Mouse (Mus musculus): Measurements from ENCODE around the gene Tns3. TPM values are rescaled to one million over a fixed set of nuclear protein-coding genes. Genes with fewer than 3 reads are reported as not detected.

The Tns3 gene
- polyA plus RNA-seq, 1 experiment from 2014 or later, result 18.7 TPM

GRCm38 (mm10) chr11:8568829-8569228 lies 95.5 kb downstream of the Tns3 start:
- no peaks in the 10 kb centered on the region for H3K27me3 ChIP-seq (replicated peaks; ENCODE audit: control insufficient read depth, insufficient read depth, low read length)
- no peak overlapping the region for H3K4me3 ChIP-seq (ENCODE audit: low read length)
- H3K36me3 ChIP-seq (ENCODE audit: control insufficient read depth, insufficient read depth, low read length), result peaks cover 5% of the 10 kb centered on the region
- no peak overlapping the region for H3K27ac ChIP-seq (ENCODE audit: low read length)
- peaks cover 11% of the 10 kb centered on the region for H3K4me1 ChIP-seq (ENCODE audit: control insufficient read depth, insufficient read depth, low read length)
- WGBS, result 55% methylated on average over 7 of the region's 7 CpGs
- no peak overlapping the region for H3K4me2 ChIP-seq (ENCODE audit: low read depth, low read length)
- ATAC-seq, result no peak
- H3K9me3 ChIP-seq (ENCODE audit: control insufficient read depth, low read length), result no peaks in the 10 kb centered on the region
- no peak overlapping the region for H3K9ac ChIP-seq (ENCODE audit: low read depth, low read length)

GRCm38 (mm10) chr11:8566250-8566853 lies 98.0 kb downstream of the Tns3 start:
- Histone ChIP-seq H3K9ac (ENCODE audit: low read depth, low read length) (no peak overlapping the region), H3K36me3 (ENCODE audit: control insufficient read depth, insufficient read depth, low read length) (peaks cover 5% of the 10 kb centered on the region), H3K27me3 (replicated peaks; ENCODE audit: control insufficient read depth, insufficient read depth, low read length) (no peaks in the 10 kb centered on the region), H3K4me2 (ENCODE audit: low read depth, low read length) (no peak overlapping the region), H3K9me3 (ENCODE audit: control insufficient read depth, low read length) (no peaks in the 10 kb centered on the region), H3K4me1 (ENCODE audit: control insufficient read depth, insufficient read depth, low read length) (peaks cover 5% of the 10 kb centered on the region), H3K4me3 (ENCODE audit: low read length) (no peak overlapping the region), H3K27ac (ENCODE audit: low read length) (no peak overlapping the region)
- WGBS, result 80% methylated on average over 3 of the region's 3 CpGs
- ATAC-seq, result no peak

GRCm38 (mm10) chr11:8558761-8559282 lies 105.5 kb downstream of the Tns3 start:
- peak; percentile 74 for ATAC-seq
- peaks cover 19% of the 10 kb centered on the region for H3K4me1 ChIP-seq (ENCODE audit: control insufficient read depth, insufficient read depth, low read length)
- H3K4me2 ChIP-seq (ENCODE audit: low read depth, low read length), result no peak overlapping the region

GRCm38 (mm10) chr11:8558258-8558657 lies 106.1 kb downstream of the Tns3 start:
- peak; percentile 28; the same call in 1 of the 2 replicates for ATAC-seq
- H3K4me3 ChIP-seq (ENCODE audit: low read length), result no peak overlapping the region
- H3K27ac ChIP-seq (ENCODE audit: low read length), result peak overlapping the region; percentile 36; the same call in 1 of the 2 replicates
- H3K27me3 ChIP-seq (replicated peaks; ENCODE audit: control insufficient read depth, insufficient read depth, low read length), result no peaks in the 10 kb centered on the region
- WGBS, result 83% methylated on average over 9 of the region's 9 CpGs
- no peak overlapping the region for H3K4me2 ChIP-seq (ENCODE audit: low read depth, low read length)
- peak overlapping the region; percentile 39; the same call in 1 of the 2 replicates for H3K9ac ChIP-seq (ENCODE audit: low read depth, low read length)
- peaks cover 19% of the 10 kb centered on the region for H3K4me1 ChIP-seq (ENCODE audit: control insufficient read depth, insufficient read depth, low read length)
- no peaks in the 10 kb centered on the region for H3K36me3 ChIP-seq (ENCODE audit: control insufficient read depth, insufficient read depth, low read length)
- no peaks in the 10 kb centered on the region for H3K9me3 ChIP-seq (ENCODE audit: control insufficient read depth, low read length)

More at GRCm38 (mm10) chr11:8558761-8559282, 105.5 kb downstream of the Tns3 start:
- Histone ChIP-seq H3K27me3 (replicated peaks; ENCODE audit: control insufficient read depth, insufficient read depth, low read length) (no peaks in the 10 kb centered on the region), H3K9me3 (ENCODE audit: control insufficient read depth, low read length) (no peaks in the 10 kb centered on the region), H3K4me3 (ENCODE audit: low read length) (no peak overlapping the region), H3K36me3 (ENCODE audit: control insufficient read depth, insufficient read depth, low read length) (no peaks in the 10 kb centered on the region), H3K27ac (ENCODE audit: low read length) (no peak overlapping the region; the same call in 1 of the 2 replicates), H3K9ac (ENCODE audit: low read depth, low read length) (no peak overlapping the region)
- WGBS, result 59% methylated on average over 12 of the region's 12 CpGs

- Histone ChIP-seq H3K9me3 (ENCODE audit: control insufficient read depth, low read length) (no peaks in the 10 kb centered on the region), H3K4me1 (ENCODE audit: control insufficient read depth, insufficient read depth, low read length) (peaks cover 19% of the 10 kb centered on the region), H3K27me3 (replicated peaks; ENCODE audit: control insufficient read depth, insufficient read depth, low read length) (no peaks in the 10 kb centered on the region), H3K4me3 (ENCODE audit: low read length) (no peak overlapping the region), H3K36me3 (ENCODE audit: control insufficient read depth, insufficient read depth, low read length) (peaks cover 4% of the 10 kb centered on the region; the same call in 1 of the 2 replicates), H3K9ac (ENCODE audit: low read depth, low read length) (no peak overlapping the region), H3K27ac (ENCODE audit: low read length) (no peak overlapping the region), H3K4me2 (ENCODE audit: low read depth, low read length) (no peak overlapping the region)
- WGBS, result 62% methylated on average over 9 of the region's 9 CpGs
- ATAC-seq, result no peak
These were observed 107.3 kb downstream of the Tns3 start for GRCm38 (mm10) chr11:8557006-8557405.

- Histone ChIP-seq H3K9me3 (ENCODE audit: control insufficient read depth, low read length) (no peaks in the 10 kb centered on the region), H3K27ac (ENCODE audit: low read length) (no peak overlapping the region), H3K36me3 (ENCODE audit: control insufficient read depth, insufficient read depth, low read length) (peaks cover 9% of the 10 kb centered on the region), H3K9ac (ENCODE audit: low read depth, low read length) (no peak overlapping the region), H3K4me1 (ENCODE audit: control insufficient read depth, insufficient read depth, low read length) (peaks cover 3% of the 10 kb centered on the region; the same call in 1 of the 2 replicates), H3K27me3 (replicated peaks; ENCODE audit: control insufficient read depth, insufficient read depth, low read length) (no peaks in the 10 kb centered on the region), H3K4me3 (ENCODE audit: low read length) (no peak overlapping the region), H3K4me2 (ENCODE audit: low read depth, low read length) (no peak overlapping the region)
- WGBS, result 86% methylated on average over 5 of the region's 5 CpGs
- ATAC-seq, result no peak
These were observed 112.6 kb downstream of the Tns3 start for GRCm38 (mm10) chr11:8551710-8552109.

GRCm38 (mm10) chr11:8547661-8548060 lies 116.7 kb downstream of the Tns3 start:
- 72% methylated on average over 5 of the region's 5 CpGs for WGBS
- H3K36me3 ChIP-seq (ENCODE audit: control insufficient read depth, insufficient read depth, low read length), result peaks cover 19% of the 10 kb centered on the region
- ATAC-seq, result no peak

GRCm38 (mm10) chr11:8545798-8546197 lies 118.5 kb downstream of the Tns3 start:
- WGBS, result 94% methylated on average over 1 of the region's 1 CpGs
- peaks cover 16% of the 10 kb centered on the region for H3K36me3 ChIP-seq (ENCODE audit: control insufficient read depth, insufficient read depth, low read length)

More at GRCm38 (mm10) chr11:8547661-8548060, 116.7 kb downstream of the Tns3 start:
- H3K9me3 ChIP-seq (ENCODE audit: control insufficient read depth, low read length), result no peaks in the 10 kb centered on the region
- H3K27me3 ChIP-seq (replicated peaks; ENCODE audit: control insufficient read depth, insufficient read depth, low read length), result no peaks in the 10 kb centered on the region
- H3K4me1 ChIP-seq (ENCODE audit: control insufficient read depth, insufficient read depth, low read length), result no peaks in the 10 kb centered on the region
- H3K4me3 ChIP-seq (ENCODE audit: low read length), result no peak overlapping the region
- H3K9ac ChIP-seq (ENCODE audit: low read depth, low read length), result no peak overlapping the region
- no peak overlapping the region for H3K4me2 ChIP-seq (ENCODE audit: low read depth, low read length)
- H3K27ac ChIP-seq (ENCODE audit: low read length), result no peak overlapping the region

GRCm38 (mm10) chr11:8544355-8544754 lies 120.0 kb downstream of the Tns3 start:
- Histone ChIP-seq H3K4me1 (ENCODE audit: control insufficient read depth, insufficient read depth, low read length) (no peaks in the 10 kb centered on the region), H3K4me3 (ENCODE audit: low read length) (no peak overlapping the region), H3K9me3 (ENCODE audit: control insufficient read depth, low read length) (no peaks in the 10 kb centered on the region), H3K9ac (ENCODE audit: low read depth, low read length) (no peak overlapping the region), H3K27me3 (replicated peaks; ENCODE audit: control insufficient read depth, insufficient read depth, low read length) (no peaks in the 10 kb centered on the region), H3K27ac (ENCODE audit: low read length) (no peak overlapping the region; the same call in 1 of the 2 replicates), H3K4me2 (ENCODE audit: low read depth, low read length) (no peak overlapping the region), H3K36me3 (ENCODE audit: control insufficient read depth, insufficient read depth, low read length) (peaks cover 16% of the 10 kb centered on the region)
- ATAC-seq, result no peak
- 53% methylated on average over 6 of the region's 6 CpGs for WGBS

More at GRCm38 (mm10) chr11:8545798-8546197, 118.5 kb downstream of the Tns3 start:
- Histone ChIP-seq H3K27me3 (replicated peaks; ENCODE audit: control insufficient read depth, insufficient read depth, low read length) (no peaks in the 10 kb centered on the region), H3K9me3 (ENCODE audit: control insufficient read depth, low read length) (no peaks in the 10 kb centered on the region), H3K4me2 (ENCODE audit: low read depth, low read length) (no peak overlapping the region), H3K27ac (ENCODE audit: low read length) (no peak overlapping the region), H3K9ac (ENCODE audit: low read depth, low read length) (no peak overlapping the region), H3K4me1 (ENCODE audit: control insufficient read depth, insufficient read depth, low read length) (no peaks in the 10 kb centered on the region), H3K4me3 (ENCODE audit: low read length) (no peak overlapping the region)
- ATAC-seq, result no peak
